16 mouse cellular contexts compared by ENCODE assay signal in genomic region chr16:84771461-84771860, GRCm38 (mm10). TPM values are rescaled to one million over a fixed set of nuclear protein-coding genes. Genes with fewer than 3 reads are reported as not detected.
DNase-seq lines count a peak whose midpoint lies in the region; TF ChIP-seq lines count a peak whose summit lies in the region.
"Had no signal": no experiment of that assay in that cellular context is flagged by ENCODE, and none has a peak within 500 bp of the region (broad histone marks: within the 10 kb centered on the region; RNA-seq: fewer than 3 reads in every experiment).

No protein-coding gene starts in this region.

- peak; percentile 7 for DNase-seq in adrenal gland, postnatal 10 days
- no peak for DNase-seq in adrenal gland, adult 18-20 months (ENCODE audit: low spot score in 2 of 2)
- peak; percentile 31 for DNase-seq in lung, postnatal 25 days (ENCODE audit: low spot score)
- no peak for DNase-seq in lung, postnatal 4 days
- DNase-seq in gastrocnemius, adult 2 months = peak; percentile 68
- DNase-seq in heart, postnatal 25 days (ENCODE audit: low spot score) = peak; percentile 48
- no peak for DNase-seq in left cerebral cortex, adult 2 months (ENCODE audit: extremely low spot score in 1 of 2, low spot score in 2 of 2)
- no peak for DNase-seq in natural killer cell, adult 2 months (ENCODE audit: low spot score in 2 of 2)
- DNase-seq: cerebellum, adult 9-11 months; kidney, adult 9 months; kidney, postnatal 36 days; lung, embryonic 14.5 days; thymus, adult 18-20 months had no signal

- H3K4me3 ChIP-seq in gastrocnemius, adult 2 months = no peak overlapping the region
- H3K4me3 ChIP-seq in left cerebral cortex, adult 2 months = no peak overlapping the region
- H3K4me3 ChIP-seq: embryonic facial prominence, embryonic 15.5 days; neural tube, embryonic 13.5 days had no signal

- H3K27ac ChIP-seq in gastrocnemius, adult 2 months = peak overlapping the region; percentile 1
- H3K27ac ChIP-seq in left cerebral cortex, adult 2 months = no peak overlapping the region
- H3K27ac ChIP-seq: embryonic facial prominence, embryonic 15.5 days; neural tube, embryonic 13.5 days had no signal

- no peak for TF ChIP-seq CTCF in gastrocnemius, adult 2 months (IDR thresholded peaks at IDR 0.05)
- no peak for TF ChIP-seq CTCF in left cerebral cortex, adult 2 months (IDR thresholded peaks at IDR 0.05)

- intact Hi-C loops in gastrocnemius, adult 2 months (cut with DNase I) = loop anchor here (5.0 kb wide), 1 partner anchor 34 kb away; the partner anchor contains the start of gene Mrpl39
- intact Hi-C loops in heart, postnatal 25 days (cut with DNase I) = no loop called here
- intact Hi-C loops in left cerebral cortex, adult 2 months (cut with DNase I) = no loop called here

RNA-seq across cellular contexts. Expression of gene Jam2, which starts 2.5 kb away (rescaled TPM):
- total RNA-seq in adrenal gland, postnatal 10 days (2021) = 10 to 100 TPM; 20.1 TPM
- total RNA-seq in adrenal gland, adult 18-20 months (2021) = 10 to 100 TPM; 10.6 to 13.9 TPM
- total RNA-seq in gastrocnemius, adult 2 months (2021) = 10 to 100 TPM; 13.6 to 24.9 TPM
- total RNA-seq in heart, postnatal 25 days (2021) = 10 to 100 TPM; 63.5 to 66.0 TPM
- total RNA-seq in left cerebral cortex, adult 2 months (2021) = 10 to 100 TPM; 21.0 to 27.4 TPM
- total RNA-seq: granulocyte monocyte progenitor cell, adult 5-6 weeks had no signal

RNA-seq across cellular contexts. Expression of gene Mrpl39, which starts 35.9 kb away (rescaled TPM):
- total RNA-seq in adrenal gland, postnatal 10 days (2021) = 10 to 100 TPM; 48.7 to 51.8 TPM
- total RNA-seq in adrenal gland, adult 18-20 months (2021) = 10 to 100 TPM; 43.8 to 44.5 TPM
- total RNA-seq in gastrocnemius, adult 2 months (2021) = 10 to 100 TPM; 13.4 to 19.5 TPM
- total RNA-seq in heart, postnatal 25 days (2021) = 10 to 100 TPM; 34.3 to 38.8 TPM
- 10 to 100 TPM; 20.5 to 21.5 TPM for total RNA-seq in left cerebral cortex, adult 2 months (2021)

Comparison
In these comparisons a context has a peak if more than half of its experiments do, and no peak if none do; other contexts are left out.
1. DNase-seq: peak in adrenal gland, postnatal 10 days (single experiment), lung, postnatal 25 days (single experiment), gastrocnemius, adult 2 months (single experiment) and heart, postnatal 25 days (single experiment); none in adrenal gland, adult 18-20 months (0 of 2), lung, postnatal 4 days (0 of 2), left cerebral cortex, adult 2 months (0 of 2) and natural killer cell, adult 2 months (0 of 2).